Mouse (Mus musculus) hindbrain, postnatal 0 days (tissue): ENCODE measurements around the gene Ttc29. TPM values are rescaled to one million over a fixed set of nuclear protein-coding genes. Genes with fewer than 3 reads are reported as not detected.

Experiments
- ATAC-seq: fragments of 200-750 bp; cut with Nextera tagmentation; 2 replicates; pipeline ENCODE4 v1.8.0; 2017; ENCODE audit warnings: mild to moderate bottlenecking, moderate TSS enrichment, moderate library complexity
- DNase-seq: peaks from one replicate; pipeline ENCODE4 v3.0.0-alpha.2; 2015; ENCODE audit warnings: low spot score
- H3K27ac ChIP-seq: fragments of 300-500 bp; sonication (generic); 2 replicates; pipeline ENCODE4 v1.5.1; 2014; ENCODE audit warnings: mild to moderate bottlenecking
- H3K27me3 ChIP-seq: fragments of 300-500 bp; sonication (generic); 2 replicates; pipeline ENCODE4 v1.6.1; 2014; ENCODE audit warnings: low read length, mixed read lengths; ENCODE audit not compliant: insufficient read depth
- H3K36me3 ChIP-seq: fragments of 300-500 bp; sonication (generic); 2 replicates; pipeline ENCODE4 v1.6.1; 2014; ENCODE audit warnings: low read length, mixed read lengths; ENCODE audit not compliant: insufficient read depth
- H3K4me1 ChIP-seq: fragments of 300-500 bp; sonication (generic); 2 replicates; pipeline ENCODE4 v1.6.1; 2014; ENCODE audit warnings: antibody characterized with exemption, low read length, mixed read lengths; ENCODE audit not compliant: insufficient read depth
- H3K4me2 ChIP-seq: fragments of 300-500 bp; sonication (generic); 2 replicates; pipeline ENCODE4 v1.6.1; 2014; ENCODE audit warnings: low read depth, mild to moderate bottlenecking, low read length, moderate library complexity, mixed read lengths
- H3K4me3 ChIP-seq: fragments of 300-500 bp; sonication (generic); 2 replicates; pipeline ENCODE4 v1.5.1; 2014; ENCODE audit warnings: low read length
- H3K9ac ChIP-seq: fragments of 300-500 bp; sonication (generic); replicated peaks from 2 replicates; pipeline ENCODE4 v1.6.1; 2014; ENCODE audit warnings: mild to moderate bottlenecking, low read length, moderate library complexity, mixed read lengths
- H3K9me3 ChIP-seq: fragments of 300-500 bp; sonication (generic); 2 replicates; pipeline ENCODE4 v1.6.1; 2016; ENCODE audit warnings: low read length, mixed read lengths
- CTCF ChIP-seq: IDR thresholded peaks from 2 replicates; pipeline ENCODE4 v1.5.1; 2016; ENCODE audit warnings: antibody characterized with exemption, control low read depth, low read depth
- WGBS: fragments of 180-500 bp; shearing (Covaris S2); extraction: QIAGEN DNeasy Blood & Tissue Kit; methylation state at CpG from one replicate; pipeline ENCODE4 v1.1.7; 2014; 5-methylcytosine and 5-hydroxymethylcytosine counted together
- polyA plus RNA-seq: library from polyadenylated mRNA; unstranded; fragments of >200 nt; fragmentation: Nextera tagmentation; extraction: Ambion mirVana; gene quantifications from 2 replicates; pipeline ENCODE4 v1.2.1, GENCODE M21; 2015
- total RNA-seq: library from RNA; depleted of rRNA; stranded (reverse); fragments of >200 nt; gene quantifications from 2 replicates; pipeline ENCODE4 v1.2.3, GENCODE M21; 2014

Ttc29 gene
- total and polyA plus RNA-seq, 2 experiments from 2014 or later: 0.69 to 0.84 TPM

GRCm38 (mm10) chr8:78254374-78254773 is 41.3 kb downstream of the Ttc29 start:
- Histone ChIP-seq H3K9me3 (no peaks in the 10 kb centered on the region), H3K4me3 (no peak overlapping the region), H3K4me2 (no peak overlapping the region), H3K4me1 (no peaks in the 10 kb centered on the region), H3K36me3 (no peaks in the 10 kb centered on the region), H3K9ac (no peak overlapping the region), H3K27ac (no peak overlapping the region), H3K27me3 (no peaks in the 10 kb centered on the region)
- peak; percentile 82 for DNase-seq
- peak; percentile 23; the same call in 1 of the 2 replicates for TF ChIP-seq CTCF
- peak; percentile 90 for ATAC-seq
- 48% methylated on average over 4 of the region's 4 CpGs for WGBS

GRCm38 (mm10) chr8:78255011-78255410 is 41.9 kb downstream of the Ttc29 start:
- no peak for TF ChIP-seq CTCF
- no peak overlapping the region for H3K4me3 ChIP-seq
- no peaks in the 10 kb centered on the region for H3K36me3 ChIP-seq
- DNase-seq: peak; percentile 15
- no peak overlapping the region for H3K9ac ChIP-seq
- H3K9me3 ChIP-seq: no peaks in the 10 kb centered on the region
- H3K4me1 ChIP-seq: no peaks in the 10 kb centered on the region
- H3K27me3 ChIP-seq: no peaks in the 10 kb centered on the region
- no peak overlapping the region for H3K4me2 ChIP-seq
- WGBS: 78% methylated on average over 3 of the region's 3 CpGs
- ATAC-seq: 0 out of 2 replicates have a peak, but pooled peaks have one; percentile 13
- no peak overlapping the region for H3K27ac ChIP-seq

- Histone ChIP-seq H3K9ac (no peak overlapping the region), H3K4me2 (no peak overlapping the region), H3K9me3 (no peaks in the 10 kb centered on the region), H3K4me3 (no peak overlapping the region), H3K4me1 (no peaks in the 10 kb centered on the region), H3K36me3 (no peaks in the 10 kb centered on the region), H3K27ac (no peak overlapping the region), H3K27me3 (no peaks in the 10 kb centered on the region; the same call in 1 of the 2 replicates)
- no peak for DNase-seq
- no peak for TF ChIP-seq CTCF
- WGBS: 89% methylated on average over 5 of the region's 5 CpGs
- no peak for ATAC-seq
These were observed 52.4 kb downstream of the Ttc29 start for GRCm38 (mm10) chr8:78265506-78265905.

- no peak for TF ChIP-seq CTCF
- H3K27me3 ChIP-seq: no peaks in the 10 kb centered on the region; the same call in 1 of the 2 replicates
These were observed 53.1 kb downstream of the Ttc29 start for GRCm38 (mm10) chr8:78266231-78266630.

GRCm38 (mm10) chr8:78267894-78268411 is 54.9 kb downstream of the Ttc29 start:
- ATAC-seq (no peak), DNase-seq (no peak)
- H3K9me3 ChIP-seq: no peaks in the 10 kb centered on the region
- no peaks in the 10 kb centered on the region for H3K36me3 ChIP-seq
- TF ChIP-seq CTCF: no peak
- WGBS: 12% methylated on average over 7 of the region's 7 CpGs
- H3K27me3 ChIP-seq: no peaks in the 10 kb centered on the region; the same call in 1 of the 2 replicates
- H3K27ac ChIP-seq: no peak overlapping the region
- H3K4me1 ChIP-seq: no peaks in the 10 kb centered on the region; the same call in 1 of the 2 replicates
- H3K4me3 ChIP-seq: no peak overlapping the region
- no peak overlapping the region for H3K9ac ChIP-seq
- H3K4me2 ChIP-seq: no peak overlapping the region

More at GRCm38 (mm10) chr8:78266231-78266630, 53.1 kb downstream of the Ttc29 start:
- WGBS: 48% methylated on average over 3 of the region's 3 CpGs
- Histone ChIP-seq H3K4me2 (no peak overlapping the region), H3K27ac (no peak overlapping the region), H3K4me1 (no peaks in the 10 kb centered on the region; the same call in 1 of the 2 replicates), H3K4me3 (no peak overlapping the region), H3K36me3 (no peaks in the 10 kb centered on the region), H3K9me3 (no peaks in the 10 kb centered on the region), H3K9ac (no peak overlapping the region)
- ATAC-seq (no peak), DNase-seq (no peak)

- H3K4me3 ChIP-seq: no peak overlapping the region
- no peak overlapping the region for H3K9ac ChIP-seq
- H3K27ac ChIP-seq: no peak overlapping the region
- H3K27me3 ChIP-seq: no peaks in the 10 kb centered on the region
- no peaks in the 10 kb centered on the region for H3K36me3 ChIP-seq
- TF ChIP-seq CTCF: no peak
- no peaks in the 10 kb centered on the region; the same call in 1 of the 2 replicates for H3K4me1 ChIP-seq
- ATAC-seq (no peak), DNase-seq (no peak)
- no peaks in the 10 kb centered on the region for H3K9me3 ChIP-seq
- no peak overlapping the region for H3K4me2 ChIP-seq
- 77% methylated on average over 10 of the region's 10 CpGs for WGBS
These were observed 56.2 kb downstream of the Ttc29 start for GRCm38 (mm10) chr8:78269281-78269680.

GRCm38 (mm10) chr8:78271391-78271790 is 58.3 kb downstream of the Ttc29 start:
- 40% methylated on average over 5 of the region's 5 CpGs for WGBS
- no peaks in the 10 kb centered on the region; the same call in 1 of the 2 replicates for H3K4me1 ChIP-seq
- H3K4me3 ChIP-seq: no peak overlapping the region
- H3K27ac ChIP-seq: no peak overlapping the region
- TF ChIP-seq CTCF: no peak
- DNase-seq (no peak), ATAC-seq (no peak)
- H3K4me2 ChIP-seq: no peak overlapping the region
- H3K27me3 ChIP-seq: no peaks in the 10 kb centered on the region
- H3K36me3 ChIP-seq: no peaks in the 10 kb centered on the region
- H3K9me3 ChIP-seq: no peaks in the 10 kb centered on the region
- H3K9ac ChIP-seq: no peak overlapping the region
